Mouse (Mus musculus) forebrain, embryonic 14.5 days (tissue): Measurements from ENCODE around the gene Thbs4. TPM values are rescaled to one million over a fixed set of nuclear protein-coding genes. Genes with fewer than 3 reads are reported as not detected.
"Not testable (repeated sequence)": the region's sequence is repeated elsewhere in the genome, so short reads cannot be mapped to it uniquely, and the experiment has no call there.

Source experiments
- ATAC-seq: fragments of 200-750 bp; cut with Nextera tagmentation; 2 replicates; pipeline ENCODE4 v1.8.0; 2017; ENCODE audit warnings: mild to moderate bottlenecking, moderate library complexity
- DNase-seq: peaks from one replicate; pipeline ENCODE4 v3.0.0-alpha.2; 2015; ENCODE audit warnings: low spot score
- H3K27ac ChIP-seq: fragments of 300-500 bp; sonication (generic); 2 replicates; pipeline ENCODE4 v1.5.1; 2014; ENCODE audit warnings: low read depth, mild to moderate bottlenecking, control low read depth, low read length, moderate library complexity
- H3K27me3 ChIP-seq: fragments of 300-500 bp; sonication (generic); replicated peaks from 2 replicates; pipeline ENCODE4 v1.6.1; 2014; ENCODE audit warnings: low read length, control low read depth, mixed read lengths; ENCODE audit not compliant: control insufficient read depth, insufficient read depth
- H3K36me3 ChIP-seq: fragments of 300-500 bp; sonication (generic); 2 replicates; pipeline ENCODE4 v1.6.1; 2014; ENCODE audit warnings: low read length, control low read depth; ENCODE audit not compliant: control insufficient read depth, insufficient read depth
- H3K4me1 ChIP-seq: fragments of 300-500 bp; sonication (generic); 2 replicates; pipeline ENCODE4 v1.6.1; 2014; ENCODE audit warnings: antibody characterized with exemption, low read length, control low read depth; ENCODE audit not compliant: control insufficient read depth, insufficient read depth
- H3K4me2 ChIP-seq: fragments of 300-500 bp; sonication (generic); 2 replicates; pipeline ENCODE4 v1.6.1; 2014; ENCODE audit warnings: mild to moderate bottlenecking, control low read depth, low read length
- H3K4me3 ChIP-seq: fragments of 300-500 bp; sonication (generic); 2 replicates; pipeline ENCODE4 v1.5.1; 2014; ENCODE audit warnings: low read depth, low read length, control low read depth
- H3K9ac ChIP-seq: fragments of 300-500 bp; sonication (generic); 2 replicates; pipeline ENCODE4 v1.6.1; 2014; ENCODE audit warnings: mild to moderate bottlenecking, low read length, control low read depth, moderate library complexity
- H3K9me3 ChIP-seq: fragments of 300-500 bp; sonication (generic); replicated peaks from 2 replicates; pipeline ENCODE4 v1.6.1; 2016; ENCODE audit warnings: low read length, control low read depth, mixed read lengths; ENCODE audit not compliant: control insufficient read depth
- WGBS: fragments of 180-500 bp; shearing (Covaris S2); extraction: QIAGEN DNeasy Blood & Tissue Kit; methylation state at CpG from one replicate; pipeline ENCODE4 v1.1.7; 2014; 5-methylcytosine and 5-hydroxymethylcytosine counted together
- polyA plus RNA-seq: library from polyadenylated mRNA; unstranded; fragments of >200 nt; fragmentation: Nextera tagmentation; extraction: Ambion mirVana; gene quantifications from 2 replicates; pipeline ENCODE4 v1.2.1, GENCODE M21; 2014

Thbs4 gene
- polyA plus RNA-seq = 1.0 and 1.5 TPM in 2 replicates

- H3K27me3 ChIP-seq = peaks cover 6% of the 10 kb centered on the region; the same call in 1 of the 2 replicates
- DNase-seq (peak; percentile 13), ATAC-seq (peak; percentile 65)
- peak within 1 kb of the TSS; percentile 58 for H3K4me2 ChIP-seq
- no peaks in the 10 kb centered on the region for H3K9me3 ChIP-seq
- no peaks in the 10 kb centered on the region for H3K4me1 ChIP-seq
- H3K9ac ChIP-seq = peak within 1 kb of the TSS; percentile 40; the same call in 1 of the 2 replicates
- no peak within 1 kb of the TSS for H3K27ac ChIP-seq
- H3K4me3 ChIP-seq = peak within 1 kb of the TSS; percentile 29
- 13% methylated on average over 38 of the region's 45 CpGs for WGBS
- no peaks in the 10 kb centered on the region for H3K36me3 ChIP-seq
These were observed at the start of gene Thbs4 for GRCm38 (mm10) chr13:92794462-92795214. Thbs4 (minus strand) TSS chr13:92794818.

GRCm38 (mm10) chr13:92833162-92833561 lies 38.5 kb upstream of the Thbs4 start:
- Histone ChIP-seq H3K4me2 (no peak overlapping the region), H3K36me3 (no peaks in the 10 kb centered on the region), H3K27me3 (no peaks in the 10 kb centered on the region), H3K9me3 (no peaks in the 10 kb centered on the region), H3K4me3 (no peak overlapping the region), H3K27ac (no peak overlapping the region), H3K9ac (no peak overlapping the region), H3K4me1 (no peaks in the 10 kb centered on the region)
- WGBS = 94% methylated on average over 4 of the region's 4 CpGs
- DNase-seq (no peak), ATAC-seq (no peak)

- no peak overlapping the region for H3K9ac ChIP-seq
- H3K36me3 ChIP-seq = no peaks in the 10 kb centered on the region
- H3K4me3 ChIP-seq = no peak overlapping the region
- 62% methylated on average over 10 of the region's 10 CpGs for WGBS
- H3K9me3 ChIP-seq = no peaks in the 10 kb centered on the region
- ATAC-seq (no peak), DNase-seq (peak; percentile 29)
- H3K4me1 ChIP-seq = no peaks in the 10 kb centered on the region
- no peak overlapping the region for H3K4me2 ChIP-seq
- H3K27ac ChIP-seq = no peak overlapping the region
- no peaks in the 10 kb centered on the region for H3K27me3 ChIP-seq
These were observed 34.2 kb upstream of the Thbs4 start for GRCm38 (mm10) chr13:92828820-92829219.

- Histone ChIP-seq H3K9ac (no peak overlapping the region), H3K27ac (no peak overlapping the region), H3K4me1 (no peaks in the 10 kb centered on the region), H3K4me2 (no peak overlapping the region), H3K36me3 (no peaks in the 10 kb centered on the region), H3K4me3 (no peak overlapping the region), H3K27me3 (no peaks in the 10 kb centered on the region), H3K9me3 (no peaks in the 10 kb centered on the region)
- DNase-seq = no peak
- 81% methylated on average over 3 of the region's 3 CpGs for WGBS
- ATAC-seq = no peak
These were observed 22.7 kb upstream of the Thbs4 start for GRCm38 (mm10) chr13:92817357-92817756.

GRCm38 (mm10) chr13:92816329-92816728 lies 21.7 kb upstream of the Thbs4 start:
- Histone ChIP-seq H3K4me1 (no peaks in the 10 kb centered on the region), H3K9me3 (no peaks in the 10 kb centered on the region)

GRCm38 (mm10) chr13:92810592-92810991 lies 16.0 kb upstream of the Thbs4 start:
- not testable (repeated sequence) for H3K27ac ChIP-seq, H3K4me2 ChIP-seq, H3K36me3 ChIP-seq, H3K9me3 ChIP-seq, DNase-seq, H3K9ac ChIP-seq, H3K27me3 ChIP-seq, H3K4me3 ChIP-seq, H3K4me1 ChIP-seq, ATAC-seq
- 100% methylated on average over 1 of the region's 1 CpGs for WGBS

More at GRCm38 (mm10) chr13:92816329-92816728, 21.7 kb upstream of the Thbs4 start:
- no peaks in the 10 kb centered on the region for H3K27me3 ChIP-seq
- H3K9ac ChIP-seq = no peak overlapping the region
- WGBS = 88% methylated on average over 5 of the region's 5 CpGs
- H3K4me2 ChIP-seq = no peak overlapping the region
- DNase-seq = no peak
- no peak for ATAC-seq
- no peaks in the 10 kb centered on the region for H3K36me3 ChIP-seq
- H3K27ac ChIP-seq = no peak overlapping the region
- H3K4me3 ChIP-seq = no peak overlapping the region

GRCm38 (mm10) chr13:92807849-92808248 lies 13.2 kb upstream of the Thbs4 start:
- Histone ChIP-seq H3K9me3 (no peaks in the 10 kb centered on the region), H3K27ac (no peak overlapping the region), H3K36me3 (no peaks in the 10 kb centered on the region), H3K4me3 (no peak overlapping the region), H3K4me1 (no peaks in the 10 kb centered on the region), H3K9ac (no peak overlapping the region), H3K4me2 (no peak overlapping the region), H3K27me3 (no peaks in the 10 kb centered on the region)
- ATAC-seq (no peak), DNase-seq (no peak)
- 92% methylated on average over 3 of the region's 3 CpGs for WGBS

- Histone ChIP-seq H3K27me3 (no peaks in the 10 kb centered on the region), H3K4me2 (no peak overlapping the region), H3K27ac (no peak overlapping the region), H3K36me3 (no peaks in the 10 kb centered on the region), H3K9ac (no peak overlapping the region), H3K4me3 (no peak overlapping the region), H3K4me1 (no peaks in the 10 kb centered on the region), H3K9me3 (no peaks in the 10 kb centered on the region)
- ATAC-seq = no peak
- DNase-seq = no peak
These were observed 12.2 kb upstream of the Thbs4 start for GRCm38 (mm10) chr13:92806785-92807184.

GRCm38 (mm10) chr13:92799306-92799925 lies 4.8 kb upstream of the Thbs4 start:
- Histone ChIP-seq H3K9ac (no peak overlapping the region), H3K36me3 (no peaks in the 10 kb centered on the region), H3K27ac (no peak overlapping the region), H3K4me2 (no peak overlapping the region), H3K4me1 (no peaks in the 10 kb centered on the region; the same call in 1 of the 2 replicates), H3K4me3 (no peak overlapping the region), H3K27me3 (peaks cover 4% of the 10 kb centered on the region; the same call in 1 of the 2 replicates), H3K9me3 (no peaks in the 10 kb centered on the region)
- no peak for DNase-seq
- ATAC-seq = no peak
- 88% methylated on average over 7 of the region's 7 CpGs for WGBS
